Mouse (Mus musculus): ENCODE measurements around the gene St6galnac3. TPM values are rescaled to one million over a fixed set of nuclear protein-coding genes. Genes with fewer than 3 reads are reported as not detected.

St6galnac3 gene
- polyA plus RNA-seq, 1 experiment from 2014 or later, result 34.4 TPM

- no peak for TF ChIP-seq CTCF (IDR thresholded peaks at IDR 0.05; ENCODE audit: low read depth)
- no peak for ATAC-seq (replicated peaks; ENCODE audit: low FRiP score, low read depth)
- Histone ChIP-seq H3K4me3 (replicated peaks; ENCODE audit: low read depth, low read length) (no peak overlapping the region), H3K27ac (no peak overlapping the region), H3K4me1 (replicated peaks; ENCODE audit: insufficient read depth, low read length) (peaks cover 15% of the 10 kb centered on the region), H3K9ac (ENCODE audit: low read depth, low read length) (no peak overlapping the region), H3K36me3 (ENCODE audit: insufficient read depth, low read length) (peaks cover 3% of the 10 kb centered on the region; the same call in 1 of the 2 replicates), H3K9me3 (replicated peaks; ENCODE audit: low read length) (no peaks in the 10 kb centered on the region), H3K4me2 (ENCODE audit: low read length) (no peak overlapping the region), H3K27me3 (ENCODE audit: insufficient read depth, low read length) (no peaks in the 10 kb centered on the region)
- 82% methylated on average over 4 of the region's 4 CpGs for WGBS
- no peak for DNase-seq (ENCODE audit: low spot score)
Measured at GRCm38 (mm10) chr3:153509643-153510042, 215.3 kb downstream of the St6galnac3 start.

GRCm38 (mm10) chr3:153509029-153509428 is 215.9 kb downstream of the St6galnac3 start:
- 87% methylated on average over 3 of the region's 3 CpGs for WGBS
- H3K27me3 ChIP-seq (ENCODE audit: insufficient read depth, low read length), result no peaks in the 10 kb centered on the region
- DNase-seq (ENCODE audit: low spot score) (no peak), ATAC-seq (replicated peaks; ENCODE audit: low FRiP score, low read depth) (no peak)
- peaks cover 15% of the 10 kb centered on the region for H3K4me1 ChIP-seq (replicated peaks; ENCODE audit: insufficient read depth, low read length)
- no peak overlapping the region for H3K9ac ChIP-seq (ENCODE audit: low read depth, low read length)
- H3K27ac ChIP-seq, result no peak overlapping the region
- no peak overlapping the region for H3K4me2 ChIP-seq (ENCODE audit: low read length)
- no peaks in the 10 kb centered on the region for H3K9me3 ChIP-seq (replicated peaks; ENCODE audit: low read length)
- H3K36me3 ChIP-seq (ENCODE audit: insufficient read depth, low read length), result 0 out of 2 replicates have a peak, but pooled peaks cover 3% of the 10 kb centered on the region
- no peak for TF ChIP-seq CTCF (IDR thresholded peaks at IDR 0.05; ENCODE audit: low read depth)
- H3K4me3 ChIP-seq (replicated peaks; ENCODE audit: low read depth, low read length), result no peak overlapping the region

- peaks cover 15% of the 10 kb centered on the region for H3K4me1 ChIP-seq (replicated peaks; ENCODE audit: insufficient read depth, low read length)
- 89% methylated on average over 2 of the region's 2 CpGs for WGBS
- no peak overlapping the region for H3K4me3 ChIP-seq (replicated peaks; ENCODE audit: low read depth, low read length)
- H3K36me3 ChIP-seq (ENCODE audit: insufficient read depth, low read length), result 0 out of 2 replicates have a peak, but pooled peaks cover 3% of the 10 kb centered on the region
- no peak overlapping the region for H3K9ac ChIP-seq (ENCODE audit: low read depth, low read length)
- H3K4me2 ChIP-seq (ENCODE audit: low read length), result no peak overlapping the region
- DNase-seq (ENCODE audit: low spot score) (no peak), ATAC-seq (replicated peaks; ENCODE audit: low FRiP score, low read depth) (no peak)
- H3K9me3 ChIP-seq (replicated peaks; ENCODE audit: low read length), result no peaks in the 10 kb centered on the region
- TF ChIP-seq CTCF (IDR thresholded peaks at IDR 0.05; ENCODE audit: low read depth), result no peak
- H3K27ac ChIP-seq, result no peak overlapping the region
- no peaks in the 10 kb centered on the region for H3K27me3 ChIP-seq (ENCODE audit: insufficient read depth, low read length)
Measured at GRCm38 (mm10) chr3:153508592-153508991, 216.4 kb downstream of the St6galnac3 start.

- Histone ChIP-seq H3K9me3 (replicated peaks; ENCODE audit: low read length) (no peaks in the 10 kb centered on the region), H3K4me2 (ENCODE audit: low read length) (no peak overlapping the region), H3K4me3 (replicated peaks; ENCODE audit: low read depth, low read length) (no peak overlapping the region), H3K4me1 (replicated peaks; ENCODE audit: insufficient read depth, low read length) (peaks cover 7% of the 10 kb centered on the region), H3K36me3 (ENCODE audit: insufficient read depth, low read length) (0 out of 2 replicates have a peak, but pooled peaks cover 3% of the 10 kb centered on the region), H3K9ac (ENCODE audit: low read depth, low read length) (no peak overlapping the region), H3K27me3 (ENCODE audit: insufficient read depth, low read length) (no peaks in the 10 kb centered on the region), H3K27ac (no peak overlapping the region)
- no peak for ATAC-seq (replicated peaks; ENCODE audit: low FRiP score, low read depth)
- WGBS, result 94% methylated on average over 2 of the region's 2 CpGs
- TF ChIP-seq CTCF (IDR thresholded peaks at IDR 0.05; ENCODE audit: low read depth), result no peak
- DNase-seq (ENCODE audit: low spot score), result no peak
Measured at GRCm38 (mm10) chr3:153507599-153507998, 217.4 kb downstream of the St6galnac3 start.

GRCm38 (mm10) chr3:153502488-153502887 is 222.5 kb downstream of the St6galnac3 start:
- ATAC-seq (replicated peaks; ENCODE audit: low FRiP score, low read depth) (no peak), DNase-seq (ENCODE audit: low spot score) (no peak)
- 73% methylated on average over 4 of the region's 4 CpGs for WGBS
- Histone ChIP-seq H3K9ac (ENCODE audit: low read depth, low read length) (no peak overlapping the region), H3K27me3 (ENCODE audit: insufficient read depth, low read length) (no peaks in the 10 kb centered on the region), H3K9me3 (replicated peaks; ENCODE audit: low read length) (no peaks in the 10 kb centered on the region), H3K27ac (no peak overlapping the region), H3K4me3 (replicated peaks; ENCODE audit: low read depth, low read length) (no peak overlapping the region), H3K4me1 (replicated peaks; ENCODE audit: insufficient read depth, low read length) (no peaks in the 10 kb centered on the region), H3K4me2 (ENCODE audit: low read length) (no peak overlapping the region), H3K36me3 (ENCODE audit: insufficient read depth, low read length) (no peaks in the 10 kb centered on the region)
- TF ChIP-seq CTCF (IDR thresholded peaks at IDR 0.05; ENCODE audit: low read depth), result no peak

- peak; percentile 62 for DNase-seq (ENCODE audit: low spot score)
- no peaks in the 10 kb centered on the region for H3K27me3 ChIP-seq (ENCODE audit: insufficient read depth, low read length)
- 62% methylated on average over 3 of the region's 3 CpGs for WGBS
Measured at GRCm38 (mm10) chr3:153501333-153501877, 223.6 kb downstream of the St6galnac3 start.

GRCm38 (mm10) chr3:153492986-153493385 is 232.0 kb downstream of the St6galnac3 start:
- ATAC-seq (replicated peaks; ENCODE audit: low FRiP score, low read depth), result no peak
- H3K4me2 ChIP-seq (ENCODE audit: low read length), result no peak overlapping the region
- no peak overlapping the region for H3K9ac ChIP-seq (ENCODE audit: low read depth, low read length)
- WGBS, result 65% methylated on average over 1 of the region's 1 CpGs
- H3K4me3 ChIP-seq (replicated peaks; ENCODE audit: low read depth, low read length), result no peak overlapping the region
- no peak for TF ChIP-seq CTCF (IDR thresholded peaks at IDR 0.05; ENCODE audit: low read depth)
- no peak overlapping the region for H3K27ac ChIP-seq
- H3K36me3 ChIP-seq (ENCODE audit: insufficient read depth, low read length), result no peaks in the 10 kb centered on the region
- H3K4me1 ChIP-seq (replicated peaks; ENCODE audit: insufficient read depth, low read length), result no peaks in the 10 kb centered on the region
- H3K9me3 ChIP-seq (replicated peaks; ENCODE audit: low read length), result no peaks in the 10 kb centered on the region
- no peak for DNase-seq (ENCODE audit: low spot score)
- no peaks in the 10 kb centered on the region for H3K27me3 ChIP-seq (ENCODE audit: insufficient read depth, low read length)

More at GRCm38 (mm10) chr3:153501333-153501877, 223.6 kb downstream of the St6galnac3 start:
- peak; percentile 84 for TF ChIP-seq CTCF (IDR thresholded peaks at IDR 0.05; ENCODE audit: low read depth)
- no peak overlapping the region for H3K9ac ChIP-seq (ENCODE audit: low read depth, low read length)
- H3K4me1 ChIP-seq (replicated peaks; ENCODE audit: insufficient read depth, low read length), result no peaks in the 10 kb centered on the region
- H3K4me3 ChIP-seq (replicated peaks; ENCODE audit: low read depth, low read length), result no peak overlapping the region
- no peak for ATAC-seq (replicated peaks; ENCODE audit: low FRiP score, low read depth)
- no peaks in the 10 kb centered on the region for H3K9me3 ChIP-seq (replicated peaks; ENCODE audit: low read length)
- no peak overlapping the region for H3K27ac ChIP-seq
- H3K36me3 ChIP-seq (ENCODE audit: insufficient read depth, low read length), result no peaks in the 10 kb centered on the region
- H3K4me2 ChIP-seq (ENCODE audit: low read length), result no peak overlapping the region

Measured in kidney, postnatal 0 days (tissue).